9 mouse cellular contexts compared by ENCODE assay signal in genomic region chr6:103810342-103811001, GRCm38 (mm10).
DNase-seq lines count a peak whose midpoint lies in the region; ATAC-seq lines count a peak whose summit lies in the region.
"Had no signal": no experiment of that assay in that cellular context is flagged by ENCODE, and none has a peak within 500 bp of the region (broad histone marks: within the 10 kb centered on the region; RNA-seq: fewer than 3 reads in every experiment).

No protein-coding gene starts in this region.

- no peaks in the 10 kb centered on the region for H3K9me3 ChIP-seq in heart, embryonic 15.5 days (replicated peaks)
- H3K9me3 ChIP-seq in hindbrain, embryonic 14.5 days (ENCODE audit: control insufficient read depth, low read length) = no peaks in the 10 kb centered on the region
- H3K9me3 ChIP-seq: liver, embryonic 15.5 days had no signal

- no peak overlapping the region for H3K4me3 ChIP-seq in heart, embryonic 15.5 days
- peak overlapping the region; percentile 15 for H3K4me3 ChIP-seq in hindbrain, embryonic 14.5 days (replicated peaks; ENCODE audit: low read length)
- H3K4me3 ChIP-seq: liver, embryonic 15.5 days had no signal

- no peak overlapping the region for H3K9ac ChIP-seq in heart, embryonic 15.5 days
- H3K9ac ChIP-seq in hindbrain, embryonic 14.5 days = peak overlapping the region; percentile 6; the same call in 1 of the 2 replicates
- H3K9ac ChIP-seq: liver, embryonic 15.5 days had no signal

- H3K27ac ChIP-seq in heart, embryonic 15.5 days = no peak overlapping the region
- H3K27ac ChIP-seq in hindbrain, embryonic 14.5 days = peak overlapping the region; percentile 39
- H3K27ac ChIP-seq: liver, embryonic 15.5 days had no signal

- no peaks in the 10 kb centered on the region for H3K27me3 ChIP-seq in heart, embryonic 15.5 days
- 0 out of 2 replicates have a peak, but pooled peaks cover 4% of the 10 kb centered on the region for H3K27me3 ChIP-seq in hindbrain, embryonic 14.5 days (ENCODE audit: control insufficient read depth, insufficient read depth, low read length)
- H3K27me3 ChIP-seq: liver, embryonic 15.5 days had no signal

- peak overlapping the region; percentile 38 for H3K4me2 ChIP-seq in heart, embryonic 15.5 days
- H3K4me2 ChIP-seq in hindbrain, embryonic 14.5 days (replicated peaks) = peak overlapping the region; percentile 48
- H3K4me2 ChIP-seq: liver, embryonic 15.5 days had no signal

- no peak for DNase-seq in heart, postnatal 4 days
- peak; percentile 16 to 26 for DNase-seq in right cerebral cortex, adult 2 months (ENCODE audit: low spot score in 2 of 2)
- no peak for DNase-seq in right cerebral cortex, postnatal 25 days
- peak; percentile 55 for DNase-seq in hindbrain, embryonic 14.5 days (ENCODE audit: low spot score)
- DNase-seq in right cerebral cortex, postnatal 4 days = peak; percentile 24
- DNase-seq in thymus, postnatal 14 days = no peak
- DNase-seq in thymus, adult 18-20 months = no peak

- H3K4me1 ChIP-seq in heart, embryonic 15.5 days (replicated peaks) = no peaks in the 10 kb centered on the region
- H3K4me1 ChIP-seq in hindbrain, embryonic 14.5 days (replicated peaks; ENCODE audit: control insufficient read depth, insufficient read depth, low read length) = peaks cover 28% of the 10 kb centered on the region
- H3K4me1 ChIP-seq: liver, embryonic 15.5 days had no signal

- WGBS in heart, embryonic 15.5 days = 3% methylated on average over 13 of the region's 13 CpGs
- 1% methylated on average over 13 of the region's 13 CpGs for WGBS in hindbrain, embryonic 14.5 days

- H3K36me3 ChIP-seq in heart, embryonic 15.5 days = no peaks in the 10 kb centered on the region
- no peaks in the 10 kb centered on the region for H3K36me3 ChIP-seq in hindbrain, embryonic 14.5 days (replicated peaks; ENCODE audit: control insufficient read depth, insufficient read depth)
- H3K36me3 ChIP-seq: liver, embryonic 15.5 days had no signal

- ATAC-seq in heart, embryonic 15.5 days (replicated peaks; ENCODE audit: insufficient number of reproducible peaks, insufficient read depth, low FRiP score, low read depth) = no peak
- ATAC-seq in hindbrain, embryonic 14.5 days (ENCODE audit: low FRiP score) = peak; percentile 81

Comparison
In these comparisons a context has a peak if more than half of its experiments do, and no peak if none do; other contexts are left out.
1. DNase-seq: peak in right cerebral cortex, adult 2 months (2 of 2), hindbrain, embryonic 14.5 days (single experiment) and right cerebral cortex, postnatal 4 days (single experiment); none in heart, postnatal 4 days (single experiment), right cerebral cortex, postnatal 25 days (single experiment), thymus, postnatal 14 days (single experiment) and thymus, adult 18-20 months (0 of 2).